Mouse (Mus musculus) lung, embryonic 14.5 days (tissue): ENCODE results near the gene Cpne6. TPM values are rescaled to one million over a fixed set of nuclear protein-coding genes. Genes with fewer than 3 reads are reported as not detected.

Experiments
- ATAC-seq: fragments of 200-750 bp; cut with Nextera tagmentation; 2 replicates; pipeline ENCODE4 v1.8.0; 2017; ENCODE audit warnings: mild to moderate bottlenecking, moderate TSS enrichment, moderate library complexity; ENCODE audit not compliant: insufficient read depth
- DNase-seq: peaks from one replicate; pipeline ENCODE4 v3.0.0-alpha.2; 2015
- H3K27ac ChIP-seq: fragments of 300-500 bp; sonication (generic); 2 replicates; pipeline ENCODE4 v1.5.1; 2014; ENCODE audit warnings: low read depth, mild to moderate bottlenecking, moderate library complexity
- H3K27me3 ChIP-seq: fragments of 300-500 bp; sonication (generic); 2 replicates; pipeline ENCODE4 v1.6.1; 2014; ENCODE audit warnings: low read length, control low read depth; ENCODE audit not compliant: insufficient read depth
- H3K36me3 ChIP-seq: fragments of 300-500 bp; sonication (generic); 2 replicates; pipeline ENCODE4 v1.6.1; 2014; ENCODE audit warnings: control low read depth; ENCODE audit not compliant: insufficient read depth
- H3K4me1 ChIP-seq: fragments of 300-500 bp; sonication (generic); 2 replicates; pipeline ENCODE4 v1.6.1; 2014; ENCODE audit warnings: antibody characterized with exemption, control low read depth; ENCODE audit not compliant: insufficient read depth
- H3K4me2 ChIP-seq: fragments of 300-500 bp; sonication (generic); 2 replicates; pipeline ENCODE4 v1.6.1; 2014; ENCODE audit warnings: mild to moderate bottlenecking
- H3K4me3 ChIP-seq: fragments of 300-500 bp; sonication (generic); 2 replicates; pipeline ENCODE4 v1.5.1; 2014; ENCODE audit warnings: low read depth, low read length
- H3K9ac ChIP-seq: fragments of 300-500 bp; sonication (generic); 2 replicates; pipeline ENCODE4 v1.6.1; 2014
- H3K9me3 ChIP-seq: fragments of 300-500 bp; sonication (generic); 2 replicates; pipeline ENCODE4 v1.6.1; 2016; ENCODE audit warnings: low read depth, low read length, control low read depth
- CTCF ChIP-seq: IDR thresholded peaks from 2 replicates; pipeline ENCODE4 v1.5.1; 2016; ENCODE audit warnings: antibody characterized with exemption, low read depth
- WGBS: fragments of 180-500 bp; shearing (Covaris S2); extraction: QIAGEN DNeasy Blood & Tissue Kit; methylation state at CpG from one replicate; pipeline ENCODE4 v1.1.7; 2014; 5-methylcytosine and 5-hydroxymethylcytosine counted together
- polyA plus RNA-seq: library from polyadenylated mRNA; unstranded; fragments of >200 nt; fragmentation: Nextera tagmentation; extraction: Ambion mirVana; gene quantifications from 2 replicates; pipeline ENCODE4 v1.2.1, GENCODE M21; 2014

Cpne6 gene
- polyA plus RNA-seq, 1 experiment from 2014 or later: 0.25 TPM

DNA sequence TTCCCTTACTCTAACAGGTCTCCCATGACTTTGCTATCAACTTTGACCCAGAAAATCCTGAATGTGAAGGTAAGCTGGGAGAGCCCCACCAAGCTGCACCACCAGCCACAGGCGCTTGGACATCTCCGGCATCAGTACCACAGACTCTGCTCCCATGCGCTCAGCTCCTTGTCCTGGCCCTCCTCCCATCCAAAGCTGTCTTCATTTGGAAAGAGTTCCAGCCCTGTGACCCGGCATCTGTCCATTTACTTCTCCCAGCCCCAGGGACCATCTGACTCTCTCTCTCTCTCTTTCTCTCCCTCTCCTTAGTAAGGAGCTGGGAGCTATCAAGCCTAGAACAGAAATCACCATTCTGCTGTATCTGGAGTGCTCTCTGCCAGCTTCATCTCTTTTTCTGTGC is 5.6 kb downstream of the Cpne6 start:
- no peak overlapping the region for H3K4me2 ChIP-seq
- ATAC-seq: no peak
- no peak overlapping the region for H3K27ac ChIP-seq
- DNase-seq: no peak
- no peak for TF ChIP-seq CTCF
- no peak overlapping the region for H3K9ac ChIP-seq
- no peaks in the 10 kb centered on the region for H3K4me1 ChIP-seq
- H3K27me3 ChIP-seq: peaks cover 12% of the 10 kb centered on the region
- H3K9me3 ChIP-seq: no peaks in the 10 kb centered on the region
- WGBS: 90% methylated on average over 4 of the region's 4 CpGs
- no peaks in the 10 kb centered on the region for H3K36me3 ChIP-seq
- no peak overlapping the region for H3K4me3 ChIP-seq

DNA sequence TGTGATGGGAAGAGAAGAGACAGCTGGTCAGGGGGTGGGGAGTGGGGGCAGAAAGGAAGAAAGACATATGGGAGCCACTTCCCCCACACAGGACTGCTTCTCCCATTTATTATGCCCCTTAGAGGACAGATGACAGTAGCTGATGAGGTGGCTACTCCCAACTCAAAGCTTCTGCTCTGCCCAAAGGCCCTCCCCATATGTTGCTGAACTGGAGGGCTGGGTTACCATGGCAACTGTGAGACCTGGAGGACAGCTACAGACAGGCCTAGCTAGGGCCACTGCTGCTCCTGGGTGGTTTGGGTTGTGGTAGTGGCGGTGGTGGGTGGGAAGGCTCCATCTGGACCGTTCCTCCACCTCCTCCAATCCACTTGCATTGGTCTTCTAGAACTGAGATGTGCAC is 8.7 kb downstream of the Cpne6 start:
- Histone ChIP-seq H3K4me1 (no peaks in the 10 kb centered on the region), H3K4me2 (no peak overlapping the region), H3K27ac (no peak overlapping the region), H3K27me3 (peaks cover 28% of the 10 kb centered on the region), H3K36me3 (no peaks in the 10 kb centered on the region), H3K4me3 (no peak overlapping the region), H3K9me3 (no peaks in the 10 kb centered on the region), H3K9ac (no peak overlapping the region)
- peak; percentile 54 for DNase-seq
- TF ChIP-seq CTCF: no peak
- 39% methylated on average over 2 of the region's 2 CpGs for WGBS
- ATAC-seq: peak; percentile 64

DNA sequence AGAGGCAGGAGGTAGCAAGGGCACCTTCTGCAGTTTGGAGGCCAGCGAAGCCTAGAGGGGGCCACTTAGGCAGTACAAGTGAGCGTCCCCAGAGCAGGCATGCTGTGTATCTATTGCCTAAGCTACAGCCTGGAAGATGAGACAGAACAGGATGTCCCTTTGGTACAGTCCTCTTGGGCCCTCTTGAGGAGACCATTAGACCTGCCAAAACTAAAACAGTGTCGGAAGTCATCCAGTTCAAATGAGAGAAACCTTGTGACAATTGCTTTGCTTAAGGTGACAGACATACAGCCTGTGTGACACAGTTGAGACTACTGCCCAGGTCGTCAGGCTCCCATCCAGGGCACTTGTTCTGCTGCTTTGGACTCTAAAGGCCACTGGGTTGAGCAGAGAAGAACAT is 9.4 kb downstream of the Cpne6 start:
- H3K4me1 ChIP-seq: no peaks in the 10 kb centered on the region
- no peaks in the 10 kb centered on the region for H3K9me3 ChIP-seq
- H3K4me2 ChIP-seq: no peak overlapping the region
- no peak for TF ChIP-seq CTCF
- no peak overlapping the region for H3K4me3 ChIP-seq
- 66% methylated on average over 4 of the region's 4 CpGs for WGBS
- ATAC-seq: no peak
- H3K9ac ChIP-seq: no peak overlapping the region
- no peak for DNase-seq
- H3K27ac ChIP-seq: no peak overlapping the region
- H3K27me3 ChIP-seq: peaks cover 28% of the 10 kb centered on the region
- H3K36me3 ChIP-seq: no peaks in the 10 kb centered on the region

DNA sequence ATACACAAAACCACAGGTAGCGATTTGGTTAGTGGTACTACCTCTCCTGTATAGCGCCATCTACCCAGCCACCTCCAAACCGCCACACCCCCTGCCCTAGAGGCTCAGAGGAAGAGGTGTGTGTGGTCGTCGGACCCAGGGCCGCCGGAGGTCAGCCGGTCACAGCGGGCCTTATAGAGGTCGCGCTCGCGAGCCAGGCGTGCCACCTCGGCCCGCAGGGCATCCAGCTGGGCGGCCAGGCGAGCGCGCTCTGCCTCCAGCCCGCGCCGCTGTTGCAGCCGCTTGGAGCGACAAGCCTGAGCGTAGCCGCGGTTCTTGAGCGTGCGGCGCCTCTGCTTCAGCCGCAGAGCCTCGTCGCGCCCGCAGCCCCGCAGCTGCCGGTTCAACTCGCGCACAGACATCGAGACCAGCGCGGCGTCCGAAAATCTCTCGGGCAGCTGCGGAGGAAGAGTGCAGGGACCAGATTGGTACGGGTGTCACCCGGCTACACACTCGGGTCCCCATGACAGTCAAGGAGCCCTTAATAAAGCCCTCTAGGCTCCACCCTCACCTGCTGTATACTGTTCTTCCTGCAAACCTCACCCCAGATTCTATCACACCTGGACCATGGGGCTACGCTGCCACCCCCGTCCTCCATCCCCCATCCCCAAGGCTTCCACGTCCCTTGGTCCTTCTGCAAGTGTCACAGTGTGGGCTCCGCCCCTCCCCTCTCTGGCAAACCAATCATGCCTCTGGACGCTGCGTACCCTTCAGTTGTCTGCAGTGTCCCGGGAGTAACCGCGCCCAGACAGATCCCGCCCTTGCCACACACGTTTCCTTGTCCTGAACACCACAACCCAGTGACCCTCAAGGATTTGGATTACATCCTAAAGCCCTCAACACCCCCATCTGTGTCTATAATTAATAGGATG is 10.5 kb downstream of the Cpne6 start:
- peak; percentile 62 for DNase-seq
- under 1% methylated on average over 61 of the region's 61 CpGs for WGBS

DNA sequence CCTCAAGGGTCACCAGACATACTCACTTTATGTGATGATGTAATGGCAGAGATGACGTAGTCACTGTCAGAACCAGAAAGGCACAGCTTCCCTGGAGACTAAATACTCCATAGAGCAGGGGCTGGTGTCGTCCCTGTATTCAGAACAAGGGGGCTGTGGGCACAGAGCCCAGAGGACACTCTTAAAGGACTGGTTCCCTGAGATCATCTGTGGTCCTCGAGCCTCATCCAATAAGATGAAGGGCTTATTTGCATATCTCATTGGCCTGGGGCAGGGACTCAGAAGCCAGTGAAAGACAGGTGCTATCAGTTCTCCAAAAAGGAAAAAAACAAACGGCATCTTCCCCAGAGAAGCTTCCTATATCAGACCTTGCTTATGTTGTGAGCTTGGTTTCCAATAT is 13.8 kb downstream of the Cpne6 start:
- ATAC-seq: no peak
- H3K4me1 ChIP-seq: no peaks in the 10 kb centered on the region
- H3K4me2 ChIP-seq: no peak overlapping the region
- H3K4me3 ChIP-seq: no peak overlapping the region
- WGBS: 41% methylated on average over 4 of the region's 4 CpGs
- H3K9ac ChIP-seq: no peak overlapping the region
- no peak for TF ChIP-seq CTCF
- peaks cover 28% of the 10 kb centered on the region for H3K27me3 ChIP-seq
- no peak overlapping the region for H3K27ac ChIP-seq
- DNase-seq: no peak
- no peaks in the 10 kb centered on the region for H3K36me3 ChIP-seq
- no peaks in the 10 kb centered on the region for H3K9me3 ChIP-seq

More for the DNA sequence above, 10.5 kb downstream of the Cpne6 start:
- H3K9ac ChIP-seq: peak overlapping the region; percentile 38
- peak overlapping the region; percentile 45 for H3K4me3 ChIP-seq
- H3K4me2 ChIP-seq: peak overlapping the region; percentile 92
- H3K27me3 ChIP-seq: peaks cover 28% of the 10 kb centered on the region
- TF ChIP-seq CTCF: 0 out of 2 replicates have a peak, but pooled peaks have one; percentile 24
- ATAC-seq: peak; percentile 61; the same call in 1 of the 2 replicates
- H3K9me3 ChIP-seq: no peaks in the 10 kb centered on the region
- H3K36me3 ChIP-seq: no peaks in the 10 kb centered on the region
- no peaks in the 10 kb centered on the region for H3K4me1 ChIP-seq
- no peak overlapping the region for H3K27ac ChIP-seq

DNA sequence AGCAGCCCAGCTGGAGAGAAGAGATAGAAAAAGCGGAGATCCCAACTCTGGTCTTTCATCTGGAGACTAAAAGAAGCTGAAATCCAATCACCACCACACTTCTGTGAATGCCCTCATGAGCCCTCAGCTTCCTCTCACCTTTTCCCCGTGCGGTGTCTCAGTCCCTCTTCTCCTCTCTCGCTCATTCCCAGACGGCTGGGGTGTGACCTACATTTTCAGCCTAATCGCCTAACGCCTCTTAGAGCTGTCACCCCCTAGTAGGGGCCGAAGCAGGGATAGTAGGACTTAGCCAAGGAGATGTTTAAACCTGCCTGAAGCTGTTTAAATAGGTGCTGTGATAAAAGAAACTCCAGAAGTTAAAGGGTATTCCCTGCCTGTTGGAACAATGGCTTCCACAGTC is 14.5 kb downstream of the Cpne6 start, which contains the start of gene Nrl:
Gene Nrl (minus strand): TSS at position 197 of the 400 bp plus-strand sequence.
- Histone ChIP-seq H3K27me3 (peaks cover 24% of the 10 kb centered on the region), H3K4me2 (no peak within 1 kb of the TSS), H3K4me1 (no peaks in the 10 kb centered on the region), H3K9ac (no peak within 1 kb of the TSS), H3K27ac (no peak within 1 kb of the TSS), H3K36me3 (no peaks in the 10 kb centered on the region), H3K4me3 (no peak within 1 kb of the TSS), H3K9me3 (no peaks in the 10 kb centered on the region)
- 7% methylated on average over 8 of the region's 8 CpGs for WGBS
- TF ChIP-seq CTCF: no peak
- no peak for ATAC-seq
- DNase-seq: no peak

DNA sequence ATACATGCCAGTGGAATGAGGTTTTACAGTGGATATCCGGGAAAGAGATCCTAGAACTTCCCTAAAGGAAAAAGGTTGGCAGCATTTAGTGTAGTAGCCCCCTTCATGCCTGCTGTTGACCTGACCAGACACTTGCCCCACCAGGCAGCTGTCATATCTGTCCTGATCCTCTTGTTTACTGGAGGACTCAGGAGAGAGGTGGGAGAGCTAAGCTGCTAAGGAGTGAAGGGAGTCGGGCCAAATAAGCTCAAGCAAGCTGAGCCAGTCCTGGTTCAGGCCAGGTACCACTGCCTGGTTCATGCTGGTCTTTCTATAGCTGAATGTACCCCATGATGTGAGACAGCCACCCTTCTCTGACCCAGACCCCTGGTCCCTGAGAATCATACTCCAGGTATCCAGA is 16.4 kb downstream of the Cpne6 start:
- DNase-seq (no peak), ATAC-seq (no peak)
- H3K4me2 ChIP-seq: no peak overlapping the region
- H3K4me1 ChIP-seq: no peaks in the 10 kb centered on the region
- no peak for TF ChIP-seq CTCF
- no peaks in the 10 kb centered on the region for H3K9me3 ChIP-seq
- no peak overlapping the region for H3K4me3 ChIP-seq
- no peak overlapping the region for H3K27ac ChIP-seq
- no peaks in the 10 kb centered on the region for H3K36me3 ChIP-seq
- H3K27me3 ChIP-seq: peaks cover 7% of the 10 kb centered on the region
- 66% methylated on average over 2 of the region's 2 CpGs for WGBS
- no peak overlapping the region for H3K9ac ChIP-seq
